Mouse (Mus musculus): Measurements from ENCODE around the gene Mmp9. TPM values are rescaled to one million over a fixed set of nuclear protein-coding genes. Genes with fewer than 3 reads are reported as not detected.

The Mmp9 gene
- polyA plus RNA-seq, 1 experiment = 29.1 TPM

DNA sequence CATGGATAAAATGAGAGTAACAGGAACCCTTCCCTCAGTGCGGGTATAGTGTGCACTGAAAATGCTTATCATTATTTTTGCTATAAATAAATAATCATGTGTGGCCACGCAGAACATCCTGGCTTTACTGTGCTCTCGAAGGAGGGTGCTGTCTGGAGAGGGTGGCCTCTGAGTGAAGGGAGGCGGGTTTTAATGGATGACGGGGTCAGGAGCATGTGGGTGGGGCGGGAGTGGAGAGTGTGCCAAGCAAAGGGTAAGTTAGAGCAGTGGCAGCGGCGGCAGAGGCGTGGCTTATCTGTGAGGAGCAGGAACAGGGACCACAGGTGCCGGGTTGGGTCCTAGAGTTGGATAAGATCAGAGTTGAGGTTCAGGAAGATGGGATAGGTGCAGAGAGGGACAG lies 51.2 kb downstream of the Mmp9 start:
- no peak for DNase-seq
- no peak overlapping the region for H3K27ac ChIP-seq (ENCODE audit: control insufficient read depth, insufficient read depth, low read length)
- 45% methylated on average over 10 of the region's 10 CpGs for WGBS
- H3K4me3 ChIP-seq (ENCODE audit: control insufficient read depth, insufficient read depth, low read length) = no peak overlapping the region
- H3K27me3 ChIP-seq (ENCODE audit: control insufficient read depth, insufficient read depth, low read length) = no peaks in the 10 kb centered on the region
- TF ChIP-seq CTCF (IDR thresholded peaks at IDR 0.05; ENCODE audit: borderline replicate concordance, control insufficient read depth, extremely low read depth, insufficient read depth, low read length, poor library complexity) (no peak), POLR2A (IDR thresholded peaks at IDR 0.05; ENCODE audit: control insufficient read depth, extremely low read depth, insufficient read depth, low read length, poor library complexity) (no peak)
- no peaks in the 10 kb centered on the region for H3K4me1 ChIP-seq (replicated peaks; ENCODE audit: control insufficient read depth, insufficient read depth, low read length)
- no peaks in the 10 kb centered on the region for H3K36me3 ChIP-seq (ENCODE audit: control insufficient read depth, insufficient read depth, low read length)

DNA sequence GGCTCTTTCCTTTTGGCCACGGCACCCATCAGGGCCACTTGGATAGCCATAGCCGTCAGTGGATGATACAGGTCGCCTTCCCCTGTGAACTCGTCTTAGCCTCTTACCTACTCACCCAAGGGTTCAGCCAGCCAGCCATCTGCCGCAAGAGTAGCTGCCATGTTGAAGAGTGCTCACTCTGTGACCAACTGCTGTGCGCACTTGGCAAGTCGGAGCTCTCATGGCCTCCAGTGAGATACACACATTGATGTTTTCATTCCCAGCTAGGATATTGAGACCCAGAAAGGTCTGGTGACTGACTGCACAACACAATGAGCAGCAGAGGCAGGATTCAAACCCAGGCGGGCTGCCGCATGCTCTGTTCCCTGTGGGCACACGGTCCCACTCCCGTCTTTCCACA lies 53.6 kb downstream of the Mmp9 start:
- 95% methylated on average over 11 of the region's 11 CpGs for WGBS
- H3K27me3 ChIP-seq (ENCODE audit: control insufficient read depth, insufficient read depth, low read length) = peaks cover 6% of the 10 kb centered on the region; the same call in 1 of the 2 replicates
- no peak overlapping the region for H3K4me3 ChIP-seq (ENCODE audit: control insufficient read depth, insufficient read depth, low read length)
- DNase-seq = no peak
- TF ChIP-seq CTCF (IDR thresholded peaks at IDR 0.05; ENCODE audit: borderline replicate concordance, control insufficient read depth, extremely low read depth, insufficient read depth, low read length, poor library complexity) (no peak), POLR2A (IDR thresholded peaks at IDR 0.05; ENCODE audit: control insufficient read depth, extremely low read depth, insufficient read depth, low read length, poor library complexity) (no peak)
- no peak overlapping the region for H3K27ac ChIP-seq (ENCODE audit: control insufficient read depth, insufficient read depth, low read length)
- H3K36me3 ChIP-seq (ENCODE audit: control insufficient read depth, insufficient read depth, low read length) = no peaks in the 10 kb centered on the region
- H3K4me1 ChIP-seq (replicated peaks; ENCODE audit: control insufficient read depth, insufficient read depth, low read length) = no peaks in the 10 kb centered on the region

GRCm38 (mm10) chr2:164994659-164995428 lies 54.3 kb downstream of the Mmp9 start:
- no peak for TF ChIP-seq POLR2A (IDR thresholded peaks at IDR 0.05; ENCODE audit: control insufficient read depth, extremely low read depth, insufficient read depth, low read length, poor library complexity)
- no peak for TF ChIP-seq CTCF (IDR thresholded peaks at IDR 0.05; ENCODE audit: borderline replicate concordance, control insufficient read depth, extremely low read depth, insufficient read depth, low read length, poor library complexity)
- no peak for DNase-seq
- H3K4me3 ChIP-seq (ENCODE audit: control insufficient read depth, insufficient read depth, low read length) = no peak overlapping the region
- H3K27ac ChIP-seq (ENCODE audit: control insufficient read depth, insufficient read depth, low read length) = no peak overlapping the region
- H3K27me3 ChIP-seq (ENCODE audit: control insufficient read depth, insufficient read depth, low read length) = peaks cover 6% of the 10 kb centered on the region; the same call in 1 of the 2 replicates
- H3K4me1 ChIP-seq (replicated peaks; ENCODE audit: control insufficient read depth, insufficient read depth, low read length) = no peaks in the 10 kb centered on the region
- WGBS = 69% methylated on average over 21 of the region's 21 CpGs
- no peaks in the 10 kb centered on the region for H3K36me3 ChIP-seq (ENCODE audit: control insufficient read depth, insufficient read depth, low read length)

DNA sequence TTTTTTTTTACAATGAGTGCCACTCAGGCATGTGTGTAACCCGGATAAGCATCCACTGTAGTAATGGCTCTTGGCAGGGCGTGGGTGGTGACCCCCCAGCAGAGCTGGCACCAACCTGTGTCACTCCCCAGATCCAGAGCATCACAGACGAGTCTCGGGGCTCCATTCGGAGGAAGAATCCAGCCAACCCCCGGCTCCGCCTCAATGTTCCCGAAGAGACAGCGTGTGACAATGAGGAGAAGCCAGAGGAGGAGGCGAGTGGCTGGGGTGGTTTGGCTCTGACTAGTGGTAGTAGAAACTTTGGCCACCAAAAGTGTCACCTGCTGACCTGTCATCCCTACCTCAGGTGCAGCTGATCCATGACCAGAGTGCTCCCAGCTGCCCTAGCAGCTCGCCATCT lies 55.4 kb downstream of the Mmp9 start:
- WGBS = 90% methylated on average over 11 of the region's 11 CpGs
- peaks cover 6% of the 10 kb centered on the region; the same call in 1 of the 2 replicates for H3K27me3 ChIP-seq (ENCODE audit: control insufficient read depth, insufficient read depth, low read length)

GRCm38 (mm10) chr2:164996848-164997720 lies 56.5 kb downstream of the Mmp9 start:
- no peak overlapping the region for H3K4me3 ChIP-seq (ENCODE audit: control insufficient read depth, insufficient read depth, low read length)
- H3K36me3 ChIP-seq (ENCODE audit: control insufficient read depth, insufficient read depth, low read length) = peaks cover 17% of the 10 kb centered on the region
- H3K4me1 ChIP-seq (replicated peaks; ENCODE audit: control insufficient read depth, insufficient read depth, low read length) = no peaks in the 10 kb centered on the region
- TF ChIP-seq POLR2A (IDR thresholded peaks at IDR 0.05; ENCODE audit: control insufficient read depth, extremely low read depth, insufficient read depth, low read length, poor library complexity) = no peak
- TF ChIP-seq CTCF (IDR thresholded peaks at IDR 0.05; ENCODE audit: borderline replicate concordance, control insufficient read depth, extremely low read depth, insufficient read depth, low read length, poor library complexity) = no peak
- WGBS = 10% methylated on average over 49 of the region's 49 CpGs
- no peak for DNase-seq
- H3K27ac ChIP-seq (ENCODE audit: control insufficient read depth, insufficient read depth, low read length) = no peak overlapping the region
- peaks cover 6% of the 10 kb centered on the region; the same call in 1 of the 2 replicates for H3K27me3 ChIP-seq (ENCODE audit: control insufficient read depth, insufficient read depth, low read length)

More for the DNA sequence above, 55.4 kb downstream of the Mmp9 start:
- Histone ChIP-seq H3K27ac (ENCODE audit: control insufficient read depth, insufficient read depth, low read length) (no peak overlapping the region), H3K4me3 (ENCODE audit: control insufficient read depth, insufficient read depth, low read length) (no peak overlapping the region), H3K36me3 (ENCODE audit: control insufficient read depth, insufficient read depth, low read length) (peaks cover 6% of the 10 kb centered on the region), H3K4me1 (replicated peaks; ENCODE audit: control insufficient read depth, insufficient read depth, low read length) (no peaks in the 10 kb centered on the region)
- no peak for DNase-seq
- TF ChIP-seq POLR2A (IDR thresholded peaks at IDR 0.05; ENCODE audit: control insufficient read depth, extremely low read depth, insufficient read depth, low read length, poor library complexity) (no peak), CTCF (IDR thresholded peaks at IDR 0.05; ENCODE audit: borderline replicate concordance, control insufficient read depth, extremely low read depth, insufficient read depth, low read length, poor library complexity) (no peak)

GRCm38 (mm10) chr2:164997721-164998428 lies 57.3 kb downstream of the Mmp9 start:
- H3K36me3 ChIP-seq (ENCODE audit: control insufficient read depth, insufficient read depth, low read length) = peaks cover 25% of the 10 kb centered on the region
- no peak for DNase-seq
- whole genome bisulfite sequencing = 3% methylated on average over 50 of the region's 52 CpGs
- no peak overlapping the region for H3K4me3 ChIP-seq (ENCODE audit: control insufficient read depth, insufficient read depth, low read length)
- peaks cover 6% of the 10 kb centered on the region; the same call in 1 of the 2 replicates for H3K27me3 ChIP-seq (ENCODE audit: control insufficient read depth, insufficient read depth, low read length)
- no peak for TF ChIP-seq POLR2A (IDR thresholded peaks at IDR 0.05; ENCODE audit: control insufficient read depth, extremely low read depth, insufficient read depth, low read length, poor library complexity)
- TF ChIP-seq CTCF (IDR thresholded peaks at IDR 0.05; ENCODE audit: borderline replicate concordance, control insufficient read depth, extremely low read depth, insufficient read depth, low read length, poor library complexity) = no peak
- H3K27ac ChIP-seq (ENCODE audit: control insufficient read depth, insufficient read depth, low read length) = no peak overlapping the region
- no peaks in the 10 kb centered on the region for H3K4me1 ChIP-seq (replicated peaks; ENCODE audit: control insufficient read depth, insufficient read depth, low read length)
